Mouse (Mus musculus) kidney, embryonic 14.5 days (tissue): ENCODE measurements around the gene Gkn1. TPM values are rescaled to one million over a fixed set of nuclear protein-coding genes. Genes with fewer than 3 reads are reported as not detected.

Experiments used
- ATAC-seq: fragments of 200-750 bp; cut with Nextera tagmentation; 2 replicates; pipeline ENCODE4 v1.8.0; 2017; ENCODE audit warnings: moderate number of reproducible peaks, mild to moderate bottlenecking, moderate TSS enrichment, moderate library complexity; ENCODE audit not compliant: low FRiP score, low TSS enrichment
- H3K27ac ChIP-seq: fragments of 300-500 bp; sonication (generic); 2 replicates; pipeline ENCODE4 v1.5.1; 2014; ENCODE audit warnings: low read depth, mild to moderate bottlenecking, low read length, moderate library complexity, mixed read lengths
- H3K27me3 ChIP-seq: fragments of 300-500 bp; sonication (generic); 2 replicates; pipeline ENCODE4 v1.6.1; 2014; ENCODE audit warnings: mild to moderate bottlenecking, low read length; ENCODE audit not compliant: control insufficient read depth, insufficient read depth
- H3K36me3 ChIP-seq: fragments of 300-500 bp; sonication (generic); 2 replicates; pipeline ENCODE4 v1.6.1; 2014; ENCODE audit warnings: low read length, mixed read lengths; ENCODE audit not compliant: control insufficient read depth, insufficient read depth
- H3K4me1 ChIP-seq: fragments of 300-500 bp; sonication (generic); 2 replicates; pipeline ENCODE4 v1.6.1; 2014; ENCODE audit warnings: low read length, mixed read lengths; ENCODE audit not compliant: control insufficient read depth, insufficient read depth
- H3K4me2 ChIP-seq: fragments of 300-500 bp; sonication (generic); replicated peaks from 2 replicates; pipeline ENCODE4 v1.6.1; 2014; ENCODE audit warnings: low read depth, mild to moderate bottlenecking, low read length
- H3K4me3 ChIP-seq: fragments of 300-500 bp; sonication (generic); 2 replicates; pipeline ENCODE4 v1.5.1; 2014; ENCODE audit warnings: mild to moderate bottlenecking, low read length
- H3K9ac ChIP-seq: fragments of 300-500 bp; sonication (generic); 2 replicates; pipeline ENCODE4 v1.6.1; 2014; ENCODE audit warnings: low read depth, mild to moderate bottlenecking, low read length, moderate library complexity
- H3K9me3 ChIP-seq: fragments of 300-500 bp; sonication (generic); 2 replicates; pipeline ENCODE4 v1.6.1; 2016; ENCODE audit warnings: low read length; ENCODE audit not compliant: control insufficient read depth
- WGBS: fragments of 180-500 bp; shearing (Covaris S2); extraction: QIAGEN DNeasy Blood & Tissue Kit; methylation state at CpG from one replicate; pipeline ENCODE4 v1.1.7; 2014; 5-methylcytosine and 5-hydroxymethylcytosine counted together
- polyA plus RNA-seq: library from polyadenylated mRNA; unstranded; fragments of >200 nt; fragmentation: Nextera tagmentation; extraction: Ambion mirVana; gene quantifications from 2 replicates; pipeline ENCODE4 v1.2.1, GENCODE M21; 2014

The Gkn1 gene
- polyA plus RNA-seq, 1 experiment from 2014 or later = not detected

- Histone ChIP-seq H3K4me2 (peak overlapping the region; percentile 35; the same call in 1 of the 2 replicates), H3K4me3 (no peak overlapping the region; the same call in 1 of the 2 replicates), H3K4me1 (no peaks in the 10 kb centered on the region), H3K27me3 (peaks cover 5% of the 10 kb centered on the region), H3K27ac (no peak overlapping the region), H3K9me3 (no peaks in the 10 kb centered on the region), H3K36me3 (no peaks in the 10 kb centered on the region), H3K9ac (no peak overlapping the region)
- ATAC-seq = no peak
- 43% methylated on average over 6 of the region's 6 CpGs for WGBS
Measured at GRCm38 (mm10) chr6:87384761-87385160, 34.0 kb upstream of the Gkn1 start.

- ATAC-seq = peak; percentile 59; the same call in 1 of the 2 replicates
- H3K9ac ChIP-seq = no peak overlapping the region
- 15% methylated on average over 24 of the region's 24 CpGs for WGBS
Measured at GRCm38 (mm10) chr6:87383926-87384691, 33.4 kb upstream of the Gkn1 start.

GRCm38 (mm10) chr6:87373057-87373456, 22.3 kb upstream of the Gkn1 start, which contains the start of gene Gkn2:
Gkn2 (plus strand) TSS chr6:87373357.
- no peaks in the 10 kb centered on the region for H3K4me1 ChIP-seq
- 88% methylated on average over 9 of the region's 9 CpGs for WGBS
- H3K4me2 ChIP-seq = no peak within 1 kb of the TSS
- H3K9ac ChIP-seq = no peak within 1 kb of the TSS
- H3K9me3 ChIP-seq = no peaks in the 10 kb centered on the region
- H3K27me3 ChIP-seq = no peaks in the 10 kb centered on the region
- no peak within 1 kb of the TSS for H3K27ac ChIP-seq
- no peak within 1 kb of the TSS for H3K4me3 ChIP-seq
- no peak for ATAC-seq
- H3K36me3 ChIP-seq = no peaks in the 10 kb centered on the region

More at GRCm38 (mm10) chr6:87383926-87384691, 33.4 kb upstream of the Gkn1 start:
- H3K27ac ChIP-seq = no peak overlapping the region
- H3K9me3 ChIP-seq = no peaks in the 10 kb centered on the region
- peak overlapping the region; percentile 35 for H3K4me2 ChIP-seq
- H3K4me1 ChIP-seq = no peaks in the 10 kb centered on the region
- no peaks in the 10 kb centered on the region for H3K36me3 ChIP-seq
- peak overlapping the region; percentile 22 for H3K4me3 ChIP-seq
- H3K27me3 ChIP-seq = peaks cover 5% of the 10 kb centered on the region

DNA sequence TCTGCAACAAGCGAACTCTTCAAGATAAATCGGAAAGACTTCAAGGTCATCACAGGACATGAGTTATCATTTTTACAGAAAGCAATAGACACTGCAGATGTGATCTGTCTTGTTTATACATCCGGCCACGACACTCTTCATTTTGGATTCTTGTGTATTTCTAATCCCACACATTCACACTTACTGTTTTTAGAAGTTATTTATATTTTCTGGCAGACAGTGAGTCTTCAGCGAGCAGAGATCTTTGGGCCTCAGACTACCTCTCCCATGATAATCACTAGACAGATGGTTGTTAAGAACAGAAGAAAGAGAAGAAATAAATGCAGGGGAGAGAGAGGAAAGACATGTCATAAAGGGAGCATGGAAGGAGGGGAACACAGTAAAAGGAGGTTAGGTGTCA, 18.5 kb upstream of the Gkn1 start:
- Histone ChIP-seq H3K27me3 (no peaks in the 10 kb centered on the region), H3K4me2 (no peak overlapping the region), H3K4me3 (no peak overlapping the region), H3K9ac (no peak overlapping the region), H3K27ac (no peak overlapping the region), H3K4me1 (no peaks in the 10 kb centered on the region), H3K36me3 (no peaks in the 10 kb centered on the region), H3K9me3 (no peaks in the 10 kb centered on the region)
- 82% methylated on average over 5 of the region's 5 CpGs for WGBS
- ATAC-seq = no peak

DNA sequence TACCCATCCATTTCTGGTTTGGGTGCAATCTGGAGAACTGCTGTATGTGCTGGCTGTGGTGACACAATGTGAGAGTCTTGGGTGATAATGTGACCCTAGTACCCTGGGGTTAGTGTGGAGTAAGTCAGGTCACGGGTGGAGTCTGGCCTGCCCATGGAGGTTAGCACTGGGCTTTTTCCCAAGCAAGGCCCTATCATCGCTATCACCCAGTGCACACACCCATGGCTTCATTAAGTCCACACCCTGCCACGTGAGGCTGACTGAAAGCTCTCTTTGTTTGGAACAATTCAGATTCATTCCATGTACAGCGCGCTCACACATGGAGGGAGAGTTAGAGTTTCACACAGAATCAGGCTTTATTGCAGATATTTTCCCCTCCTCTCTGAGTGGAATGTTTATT, 3.7 kb upstream of the Gkn1 start:
- ATAC-seq = no peak
- Histone ChIP-seq H3K4me2 (no peak overlapping the region), H3K9ac (no peak overlapping the region), H3K27me3 (no peaks in the 10 kb centered on the region), H3K4me1 (no peaks in the 10 kb centered on the region), H3K27ac (no peak overlapping the region), H3K36me3 (no peaks in the 10 kb centered on the region), H3K4me3 (no peak overlapping the region), H3K9me3 (no peaks in the 10 kb centered on the region)
- WGBS = 83% methylated on average over 5 of the region's 5 CpGs

- no peaks in the 10 kb centered on the region for H3K36me3 ChIP-seq
- peaks cover 8% of the 10 kb centered on the region; the same call in 1 of the 2 replicates for H3K4me1 ChIP-seq
- WGBS = 34% methylated on average over 6 of the region's 6 CpGs
- no peak overlapping the region; the same call in 1 of the 2 replicates for H3K4me3 ChIP-seq
- H3K9me3 ChIP-seq = no peaks in the 10 kb centered on the region
- H3K27ac ChIP-seq = no peak overlapping the region
- ATAC-seq = no peak
- no peak overlapping the region for H3K9ac ChIP-seq
- no peak overlapping the region; the same call in 1 of the 2 replicates for H3K4me2 ChIP-seq
- H3K27me3 ChIP-seq = no peaks in the 10 kb centered on the region
Measured at GRCm38 (mm10) chr6:87335935-87336295, 14.8 kb downstream of the Gkn1 start.

DNA sequence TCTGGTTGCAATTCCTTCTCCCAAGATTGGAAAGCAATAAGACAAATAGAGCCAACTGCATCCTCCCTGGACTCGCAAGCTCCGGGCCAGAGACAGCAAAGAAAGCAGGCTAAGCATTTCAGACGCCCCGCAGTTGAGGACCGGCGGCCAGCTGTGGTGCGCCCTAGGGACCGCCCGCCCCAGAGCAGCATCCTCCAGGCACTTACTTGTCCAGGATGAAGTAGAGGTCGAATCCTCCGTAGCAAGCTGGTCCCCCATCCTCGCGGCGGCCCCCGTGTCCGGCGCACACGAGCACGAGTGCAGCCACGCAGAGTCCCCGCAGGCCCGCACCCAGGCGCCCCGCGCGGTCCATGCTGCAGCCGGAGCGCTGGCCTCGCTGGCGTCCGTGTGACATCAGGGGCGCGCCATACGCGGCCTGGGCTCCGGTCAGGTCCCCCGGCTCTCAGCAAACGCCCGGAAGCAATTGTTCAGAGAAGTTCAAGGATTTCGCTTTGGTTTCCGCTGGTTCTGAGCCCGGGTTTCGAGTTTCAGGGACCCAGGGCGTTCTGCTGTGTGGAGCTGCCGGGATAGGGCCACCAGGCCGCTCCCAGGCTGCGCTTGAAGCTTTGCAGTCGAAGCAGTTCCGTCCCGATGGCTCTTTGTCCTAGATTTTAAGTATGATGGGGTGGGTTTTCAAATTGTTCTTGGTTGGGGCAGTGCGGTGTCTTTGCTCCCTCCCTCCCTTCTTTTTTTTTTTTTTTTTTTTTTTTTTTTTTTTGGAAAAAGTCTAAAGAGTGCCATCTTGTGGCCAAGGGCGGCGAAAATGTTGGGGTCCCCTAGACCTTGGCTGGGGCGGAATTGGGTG, 15.4 kb downstream of the Gkn1 start, which contains the start of gene Antxr1:
Gene Antxr1, minus strand, starts transcription at position 731 of the 844 bp plus-strand sequence.
- under 1% methylated on average over 54 of the region's 54 CpGs for WGBS
- H3K4me2 ChIP-seq = peak within 1 kb of the TSS; percentile 60
- peak; percentile 73 for ATAC-seq
- peaks cover 8% of the 10 kb centered on the region; the same call in 1 of the 2 replicates for H3K4me1 ChIP-seq
- H3K36me3 ChIP-seq = no peaks in the 10 kb centered on the region
- peak within 1 kb of the TSS; percentile 40 for H3K27ac ChIP-seq
- no peaks in the 10 kb centered on the region for H3K9me3 ChIP-seq
- peak within 1 kb of the TSS; percentile 54 for H3K4me3 ChIP-seq
- peak within 1 kb of the TSS; percentile 77 for H3K9ac ChIP-seq
- no peaks in the 10 kb centered on the region for H3K27me3 ChIP-seq

DNA sequence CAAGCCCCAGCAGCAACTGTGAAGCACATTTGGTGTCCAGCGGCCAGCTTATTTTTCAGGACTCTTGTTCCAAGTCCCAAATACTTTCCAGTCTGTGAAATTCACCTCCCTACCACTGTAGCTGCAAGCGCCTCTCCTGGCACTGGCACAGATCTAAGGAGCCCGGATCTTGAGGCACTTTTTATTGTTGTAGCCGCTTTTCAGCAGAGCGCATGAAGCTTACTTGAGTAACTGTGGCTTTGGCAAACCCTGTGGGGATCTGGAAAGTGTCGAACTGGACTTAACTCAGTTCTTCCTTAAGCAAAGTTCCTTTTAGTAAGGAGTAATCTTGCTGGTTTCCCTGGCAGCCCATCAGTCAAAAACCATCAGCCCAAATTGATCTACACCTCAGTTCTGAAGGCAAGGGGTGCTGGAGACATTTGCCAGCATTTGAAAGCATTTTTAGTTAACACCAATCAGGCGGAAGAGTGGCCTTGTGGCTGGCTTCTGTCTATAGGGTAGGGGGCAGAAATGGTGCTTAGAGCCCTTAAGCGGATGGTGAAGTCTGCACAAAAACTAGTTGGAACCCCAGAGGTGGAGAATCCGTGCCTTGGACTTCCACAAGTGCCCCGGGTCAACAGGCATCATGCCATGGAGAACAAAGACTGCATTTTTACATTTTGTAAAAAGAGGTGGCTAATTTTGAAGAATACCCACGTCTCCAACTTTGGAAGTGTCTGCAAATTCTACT, 16.2 kb downstream of the Gkn1 start:
- ATAC-seq = no peak

More for the DNA sequence above, 16.2 kb downstream of the Gkn1 start:
- Histone ChIP-seq H3K4me3 (peak overlapping the region; percentile 54), H3K4me1 (peaks cover 8% of the 10 kb centered on the region; the same call in 1 of the 2 replicates), H3K27me3 (no peaks in the 10 kb centered on the region), H3K4me2 (peak overlapping the region; percentile 60), H3K9me3 (no peaks in the 10 kb centered on the region), H3K9ac (peak overlapping the region; percentile 77; the same call in 1 of the 2 replicates), H3K36me3 (no peaks in the 10 kb centered on the region), H3K27ac (no peak overlapping the region; the same call in 1 of the 2 replicates)
- 6% methylated on average over 11 of the region's 11 CpGs for WGBS
